Mouse (Mus musculus): ENCODE measurements around the gene Tspyl1. TPM values are rescaled to one million over a fixed set of nuclear protein-coding genes. Genes with fewer than 3 reads are reported as not detected.

Tspyl1 gene
- total RNA-seq, 4 experiments from 2014 or later = 65.2 to 73.0 (median 68.1) TPM

DNA sequence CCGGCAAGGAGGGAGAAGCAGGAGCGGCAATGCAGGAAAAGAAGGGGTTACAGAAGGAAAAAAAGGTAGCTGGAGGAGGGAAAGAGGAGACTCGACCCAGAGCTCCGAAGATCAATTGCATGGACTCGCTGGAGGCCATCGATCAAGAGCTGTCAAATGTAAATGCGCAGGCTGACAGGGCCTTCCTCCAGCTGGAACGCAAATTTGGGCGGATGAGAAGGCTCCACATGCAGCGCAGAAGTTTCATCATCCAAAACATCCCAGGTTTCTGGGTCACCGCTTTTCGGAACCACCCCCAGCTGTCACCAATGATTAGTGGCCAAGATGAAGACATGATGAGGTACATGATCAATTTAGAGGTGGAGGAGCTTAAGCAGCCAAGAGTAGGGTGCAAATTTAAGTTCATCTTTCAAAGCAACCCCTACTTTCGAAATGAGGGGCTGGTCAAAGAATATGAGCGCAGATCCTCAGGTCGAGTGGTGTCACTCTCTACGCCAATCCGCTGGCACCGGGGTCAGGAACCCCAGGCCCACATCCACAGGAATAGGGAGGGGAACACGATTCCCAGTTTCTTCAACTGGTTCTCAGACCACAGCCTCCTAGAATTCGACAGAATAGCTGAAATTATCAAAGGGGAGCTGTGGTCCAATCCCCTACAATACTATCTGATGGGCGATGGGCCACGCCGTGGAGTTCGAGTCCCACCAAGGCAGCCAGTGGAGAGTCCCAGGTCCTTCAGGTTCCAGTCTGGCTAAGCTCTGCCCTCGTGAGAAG is 16.2 kb downstream of the Tspyl1 start:
- DNase-seq (ENCODE audit: low spot score) = peak; percentile 28

DNA sequence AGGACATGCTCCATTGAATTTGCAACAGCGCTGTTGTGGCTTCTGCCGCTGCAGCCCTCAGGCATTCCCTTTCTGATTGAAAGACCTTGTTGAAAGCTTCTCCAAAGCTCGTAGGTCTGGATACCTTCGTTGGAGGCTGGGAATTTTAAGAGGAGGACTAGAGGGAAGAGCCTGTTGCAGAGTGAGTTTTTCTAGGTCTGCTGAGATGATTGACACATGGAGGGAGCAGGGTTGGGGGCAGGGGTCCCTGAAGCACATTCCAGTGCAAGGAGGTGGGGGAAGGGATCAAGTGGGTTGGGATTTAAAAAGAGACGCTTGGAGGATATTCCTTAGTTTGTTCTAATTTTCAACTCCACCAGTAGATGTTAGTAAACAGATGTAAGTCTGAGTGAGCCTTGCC is 18.4 kb downstream of the Tspyl1 start:
- no peak for DNase-seq (ENCODE audit: low spot score)

DNA sequence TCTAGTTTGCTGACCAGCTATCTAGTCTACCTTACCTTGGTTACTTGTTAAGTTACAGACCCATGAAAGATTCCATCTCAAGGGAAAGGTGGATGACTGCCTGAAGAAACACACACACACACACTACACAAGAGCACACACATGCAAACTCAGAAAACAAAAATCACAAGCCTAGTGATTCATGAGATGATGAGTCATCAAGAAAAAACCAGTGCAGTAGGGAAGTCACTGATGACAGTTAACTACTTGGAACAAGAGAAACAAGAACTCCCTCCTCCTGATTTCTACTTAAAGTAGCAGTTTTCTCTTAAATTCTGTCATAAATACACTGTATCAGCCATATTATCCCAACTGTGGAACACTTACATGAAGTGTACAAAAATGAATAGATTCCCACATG is 25.1 kb downstream of the Tspyl1 start:
- no peak for DNase-seq (ENCODE audit: low spot score)

DNA sequence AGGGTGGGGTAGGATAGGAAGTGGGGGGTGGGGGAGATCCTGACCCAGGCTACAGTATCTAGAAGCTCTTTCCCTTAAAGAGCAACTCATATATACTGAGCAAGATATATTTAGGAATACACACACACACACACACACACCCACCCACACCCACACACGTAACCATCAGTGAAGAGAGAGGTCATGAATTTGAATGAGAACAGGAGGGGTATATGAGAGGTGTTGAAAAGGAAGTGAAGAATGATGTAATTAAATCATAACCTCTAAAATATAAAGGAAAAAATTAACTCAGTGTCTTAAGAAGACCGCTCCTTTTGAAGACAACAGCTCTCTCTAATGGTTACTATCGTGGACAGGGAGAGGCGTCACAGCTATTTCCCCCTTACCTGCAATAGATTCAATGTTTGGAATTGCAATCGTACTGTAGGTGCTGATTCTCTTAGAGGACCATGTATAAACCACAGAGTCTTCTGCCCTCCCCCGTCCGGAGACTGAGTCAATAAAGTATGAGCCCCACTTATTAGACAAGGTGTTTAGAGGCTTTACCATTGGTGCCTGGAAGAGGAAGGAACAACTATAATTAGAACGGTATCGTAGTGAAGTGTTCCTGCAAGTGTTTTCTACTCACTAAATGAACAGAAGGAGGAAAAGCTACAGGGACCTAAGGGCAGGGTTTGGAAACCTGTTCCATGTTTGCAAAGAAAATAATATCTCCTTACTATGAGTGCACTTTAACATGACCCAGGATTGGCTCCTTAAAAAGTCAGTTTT is 28.1 kb downstream of the Tspyl1 start:
- no peak for DNase-seq (ENCODE audit: low spot score)

DNA sequence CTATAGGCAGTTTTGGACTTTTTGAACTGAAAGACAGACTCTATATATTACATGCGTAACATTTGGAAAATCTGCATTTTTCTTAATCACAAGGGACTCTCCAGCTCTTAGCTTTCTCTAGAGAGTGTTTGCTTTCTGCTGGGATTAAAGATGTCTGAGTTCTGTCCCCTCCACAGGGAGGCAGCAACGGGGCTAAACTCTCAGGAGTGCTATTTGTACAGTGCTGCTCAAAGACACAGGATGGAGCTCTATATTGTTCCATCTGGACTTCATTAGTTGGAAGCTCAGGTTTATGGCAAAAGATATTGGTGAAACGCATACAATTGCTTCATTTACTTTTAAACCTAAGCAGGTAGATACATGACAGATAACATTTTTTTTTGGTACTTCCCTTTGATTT is 30.5 kb downstream of the Tspyl1 start:
- no peak for DNase-seq (ENCODE audit: low spot score)

DNA sequence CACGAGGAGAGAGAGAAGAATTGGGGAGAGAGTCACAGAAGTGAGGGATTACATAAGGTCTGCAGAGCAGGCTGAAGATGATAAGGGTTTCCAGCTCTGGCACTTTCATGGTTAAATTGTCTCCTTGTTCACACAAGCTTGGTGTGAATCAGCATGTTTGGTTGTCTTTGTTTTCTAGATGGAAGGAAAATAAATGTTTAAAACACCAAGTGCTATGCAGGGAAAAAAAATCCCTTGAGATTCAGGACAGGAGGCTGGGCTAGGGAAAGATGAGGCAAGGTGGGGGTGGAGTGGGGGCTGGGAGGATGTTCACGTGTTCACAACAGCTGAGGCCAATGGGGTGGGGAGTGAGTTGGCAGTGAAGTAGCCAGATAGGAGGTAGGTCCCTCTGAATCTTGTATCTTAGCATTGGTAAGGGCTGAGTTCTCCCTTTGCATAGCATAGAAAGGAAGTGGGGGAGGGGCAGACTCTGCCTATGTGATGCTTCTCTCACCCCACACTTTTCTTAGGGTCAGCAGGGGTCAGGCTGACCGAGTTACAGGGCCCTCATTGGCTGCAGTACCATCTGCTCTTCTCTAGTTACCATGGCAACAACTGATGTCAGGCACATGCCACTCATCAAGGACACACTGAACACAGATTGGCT is 34.7 kb downstream of the Tspyl1 start:
- DNase-seq (ENCODE audit: low spot score) = no peak

DNA sequence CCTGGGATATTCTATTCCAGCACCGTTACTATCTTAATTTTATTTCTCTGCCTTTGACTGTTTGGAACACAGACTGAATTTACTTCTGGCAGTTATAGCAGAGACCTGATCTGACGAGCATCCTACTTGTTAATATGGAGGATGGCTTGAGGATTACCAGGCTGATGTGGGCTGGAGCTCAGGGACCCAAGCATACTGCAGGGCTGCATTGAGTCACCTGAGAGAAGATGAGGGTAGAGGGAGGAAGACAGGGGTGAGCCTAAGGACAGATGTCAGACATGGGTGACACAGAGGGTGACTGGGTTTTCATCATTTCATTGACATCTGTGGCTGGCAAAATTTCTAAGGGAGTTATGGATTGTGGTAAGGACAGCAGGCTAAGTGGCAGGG is 35.2 kb downstream of the Tspyl1 start:
- DNase-seq (ENCODE audit: low spot score) = no peak

DNA sequence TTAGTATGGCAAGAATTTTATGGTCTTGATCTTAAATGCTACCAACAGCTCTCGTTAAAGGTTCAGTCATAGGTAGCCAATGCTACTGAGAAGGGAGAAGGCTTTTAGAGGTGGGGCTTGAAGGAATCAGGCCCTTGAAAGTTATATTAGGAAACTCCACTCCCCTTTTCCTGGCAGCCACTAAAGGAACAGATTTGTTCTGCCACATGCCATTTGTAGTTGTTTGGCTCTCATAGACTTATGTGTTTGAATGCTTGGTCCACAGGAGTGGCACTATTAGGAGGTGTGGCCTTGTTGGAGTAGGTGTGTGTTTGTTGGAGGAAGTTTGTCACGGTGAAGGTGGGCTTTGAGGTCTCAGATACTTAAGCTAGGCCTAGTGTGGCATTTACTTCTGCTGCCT is 38.8 kb downstream of the Tspyl1 start:
- DNase-seq (ENCODE audit: low spot score) = no peak

DNA sequence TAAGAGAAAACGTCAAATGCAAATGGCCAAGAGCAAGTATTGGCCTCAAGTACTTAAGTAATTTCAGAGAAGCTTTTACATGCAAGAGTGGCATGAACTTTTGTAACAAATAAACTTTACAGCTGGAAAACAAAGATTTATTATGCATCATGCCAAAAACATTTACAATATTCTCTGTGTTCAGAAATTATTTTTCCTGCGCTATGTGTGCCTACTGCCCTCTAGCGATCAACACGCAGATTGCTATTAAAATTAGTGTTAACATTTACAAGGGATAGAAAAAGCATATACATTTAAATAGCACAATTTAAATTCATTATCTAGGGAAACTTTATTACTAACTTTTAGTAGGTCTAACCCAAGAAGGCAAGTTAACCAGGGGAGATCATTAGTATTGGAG is 44.7 kb downstream of the Tspyl1 start:
- DNase-seq (ENCODE audit: low spot score) = no peak

DNA sequence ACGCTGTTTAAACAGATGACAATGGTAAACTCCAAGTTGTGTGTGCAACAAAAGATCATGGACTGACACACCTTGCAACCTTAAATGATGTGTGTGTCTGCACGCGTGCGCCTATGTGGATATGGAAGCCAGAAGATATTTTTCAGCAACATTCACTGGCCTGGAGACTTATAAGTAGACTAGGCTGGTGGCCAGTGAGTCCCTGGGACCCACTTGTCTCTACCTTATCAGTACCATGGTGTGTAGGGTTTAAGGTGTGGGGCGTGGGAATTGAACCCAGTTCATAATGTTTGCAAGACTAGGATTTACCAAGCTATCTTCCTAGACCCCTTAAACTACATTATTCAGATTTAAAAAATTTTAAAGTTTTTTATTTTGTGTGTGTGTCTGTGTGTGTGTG is 45.2 kb downstream of the Tspyl1 start:
- no peak for DNase-seq (ENCODE audit: low spot score)

DNA sequence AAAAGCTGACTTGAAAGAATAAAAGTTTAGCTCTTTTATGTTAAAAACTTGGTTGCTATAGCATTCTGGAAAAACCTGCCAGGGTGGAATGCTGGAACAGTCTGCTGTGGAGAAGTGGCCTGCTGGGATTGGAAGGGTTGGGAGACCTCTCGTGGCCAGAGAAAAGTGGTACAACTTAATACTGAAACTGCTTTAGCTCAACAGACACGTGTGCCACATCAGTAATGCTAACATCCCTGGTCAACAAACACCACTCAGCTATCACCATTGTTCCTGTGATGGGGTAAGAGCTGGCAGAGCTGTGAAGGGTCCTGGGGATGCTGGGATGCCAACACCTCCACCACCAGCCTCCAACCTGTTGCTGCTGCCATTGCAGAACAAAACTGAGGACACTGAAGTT is 46.3 kb downstream of the Tspyl1 start:
- DNase-seq (ENCODE audit: low spot score) = no peak

Other genes starting within 250 kb of the Tspyl1 start
- not detected for gene Trappc3l, start 244.6 kb upstream of the Tspyl1 start, total RNA-seq (2022)
- not detected for gene Calhm4, start 237.9 kb upstream of the Tspyl1 start, total RNA-seq (2022)
- 1 to 10 TPM in 1 of 4 experiments, under 1 TPM in 3; 0.63 to 1.1 (median 0.81) TPM for gene Calhm5, start 185.7 kb upstream of the Tspyl1 start, total RNA-seq (2022)
- under 1 TPM in 2 of 4 experiments, not detected in 2; 0.24 to 0.26 TPM for gene Calhm6, start 154.2 kb upstream of the Tspyl1 start, total RNA-seq (2022)
- 1 to 10 TPM; 3.8 to 5.7 (median 4.9) TPM for gene Dse, start 74.5 kb upstream of the Tspyl1 start, total RNA-seq (2022)
- 10 to 100 TPM; 13.9 to 20.4 (median 14.5) TPM for gene Tspyl4, start 15.3 kb downstream of the Tspyl1 start, total RNA-seq (2022)
- gene Col10a1, start 107.8 kb downstream of the Tspyl1 start, total RNA-seq (2022) = not detected
- gene Nt5dc1, start 136.4 kb downstream of the Tspyl1 start, total RNA-seq (2022) = 10 to 100 TPM in 2 of 4 experiments, 1 to 10 TPM in 2; 8.1 to 13.2 (median 10.9) TPM
- 1 to 10 TPM; 1.1 to 3.6 (median 2.1) TPM for gene Frk, start 201.2 kb downstream of the Tspyl1 start, total RNA-seq (2022)